Mouse (Mus musculus): Measurements from ENCODE around the gene Phlda3.

- TF ChIP-seq TAL1 (IDR thresholded peaks at IDR 0.05; ENCODE audit: low read length) (no peak), GATA1 (IDR thresholded peaks at IDR 0.05; ENCODE audit: low read length) (no peak)
These were observed 6.2 kb upstream of the Phlda3 start for GRCm38 (mm10) chr1:135759685-135760084.
